Mouse (Mus musculus) bone marrow, adult 2 months (tissue): ENCODE data around the gene Cpa4. TPM values are rescaled to one million over a fixed set of nuclear protein-coding genes. Genes with fewer than 3 reads are reported as not detected.

ENCODE experiments used
- H3K27ac ChIP-seq: fragments of 200-500 bp; 2 replicates; pipeline ENCODE4 v1.5.1; 2012; ENCODE audit warnings: low read depth, mild to moderate bottlenecking, control low read depth, inconsistent platforms, low read length; ENCODE audit not compliant: control insufficient read depth, poor library complexity, insufficient read depth
- H3K4me1 ChIP-seq: fragments of 200-500 bp; 2 replicates; pipeline ENCODE4 v1.6.1; 2011; ENCODE audit warnings: low read length; ENCODE audit not compliant: control insufficient read depth, insufficient read depth
- H3K4me3 ChIP-seq: fragments of 200-500 bp; replicated peaks from 2 replicates; pipeline ENCODE3; 2011; ENCODE audit warnings: mild to moderate bottlenecking, low read depth, low read length, control low read depth; ENCODE audit not compliant: control insufficient read depth
- CTCF ChIP-seq: fragments of 200-500 bp; IDR thresholded peaks from 2 replicates; pipeline ENCODE4 v1.5.1; 2011; ENCODE audit warnings: low read length, control low read depth; ENCODE audit not compliant: control insufficient read depth, insufficient read depth
- POLR2A ChIP-seq: fragments of 200-500 bp; IDR thresholded peaks from 2 replicates; pipeline ENCODE4 v1.6.1; 2011; ENCODE audit warnings: low read depth, mild to moderate bottlenecking, control low read depth, low read length, borderline replicate concordance; ENCODE audit not compliant: control insufficient read depth
- WGBS: fragments of 180-500 bp; shearing (Covaris S2); methylation state at CpG from one replicate; pipeline ENCODE4 v1.1.7; 2018; 5-methylcytosine and 5-hydroxymethylcytosine counted together
- polyA plus RNA-seq: library from polyadenylated mRNA; stranded (reverse); fragments of >200 nt; gene quantifications from 2 replicates; pipeline ENCODE4 v1.2.4, GENCODE M21; 2011; ENCODE audit warnings: low replicate concordance; ENCODE audit not compliant: missing spikeins, insufficient read depth, insufficient read length

Gene Cpa4
- polyA plus RNA-seq, 1 experiment: not detected

GRCm38 (mm10) chr6:30541009-30541799, 27.0 kb upstream of the Cpa4 start, which contains the start of gene Cpa2:
TSS of gene Cpa2 (plus strand) at chr6:30541582.
- H3K4me1 ChIP-seq: no peaks in the 10 kb centered on the region; the same call in 1 of the 2 replicates
- H3K4me3 ChIP-seq: no peak within 1 kb of the TSS
- 87% methylated on average over 11 of the region's 11 CpGs for WGBS
- H3K27ac ChIP-seq: no peak within 1 kb of the TSS
- TF ChIP-seq CTCF (no peak), POLR2A (no peak)

- no peak overlapping the region for H3K4me3 ChIP-seq
- TF ChIP-seq POLR2A (no peak), CTCF (no peak)
- H3K4me1 ChIP-seq: no peaks in the 10 kb centered on the region; the same call in 1 of the 2 replicates
- no peak overlapping the region for H3K27ac ChIP-seq
- WGBS: 82% methylated on average over 6 of the region's 6 CpGs
Measured at GRCm38 (mm10) chr6:30542277-30542676, 25.9 kb upstream of the Cpa4 start.

DNA sequence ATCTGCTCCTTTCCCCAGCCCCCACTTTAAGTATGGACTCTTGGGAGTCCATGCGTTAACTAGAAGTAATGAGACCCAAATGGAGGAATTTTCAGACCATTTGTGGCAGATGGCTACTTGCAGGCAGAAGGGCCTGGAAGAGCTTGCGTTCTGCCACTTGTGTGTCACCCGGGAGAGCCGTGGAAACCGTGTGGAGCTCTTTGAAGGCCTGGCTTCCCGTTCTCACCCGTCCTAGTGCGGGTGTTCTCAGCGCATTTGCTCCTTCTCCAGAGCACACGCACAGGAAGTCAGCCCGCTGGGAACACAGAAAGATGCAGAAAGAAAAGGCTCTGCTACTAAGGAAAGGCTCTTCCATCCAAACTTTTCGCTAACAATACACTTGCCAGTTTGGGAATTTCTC, 25.1 kb upstream of the Cpa4 start:
- WGBS: 79% methylated on average over 12 of the region's 12 CpGs
- no peak overlapping the region; the same call in 1 of the 2 replicates for H3K27ac ChIP-seq
- no peak for TF ChIP-seq CTCF
- H3K4me1 ChIP-seq: no peaks in the 10 kb centered on the region; the same call in 1 of the 2 replicates
- no peak overlapping the region for H3K4me3 ChIP-seq

GRCm38 (mm10) chr6:30543851-30544250, 24.3 kb upstream of the Cpa4 start:
- no peak for TF ChIP-seq POLR2A
- no peak for TF ChIP-seq CTCF
- H3K4me3 ChIP-seq: no peak overlapping the region
- H3K27ac ChIP-seq: no peak overlapping the region
- no peaks in the 10 kb centered on the region; the same call in 1 of the 2 replicates for H3K4me1 ChIP-seq
- 16% methylated on average over 8 of the region's 8 CpGs for whole genome bisulfite sequencing

GRCm38 (mm10) chr6:30545689-30546088, 22.5 kb upstream of the Cpa4 start:
- H3K27ac ChIP-seq: no peak overlapping the region
- WGBS: 84% methylated on average over 7 of the region's 7 CpGs
- no peak overlapping the region for H3K4me3 ChIP-seq
- TF ChIP-seq CTCF (no peak), POLR2A (no peak)
- H3K4me1 ChIP-seq: no peaks in the 10 kb centered on the region; the same call in 1 of the 2 replicates

DNA sequence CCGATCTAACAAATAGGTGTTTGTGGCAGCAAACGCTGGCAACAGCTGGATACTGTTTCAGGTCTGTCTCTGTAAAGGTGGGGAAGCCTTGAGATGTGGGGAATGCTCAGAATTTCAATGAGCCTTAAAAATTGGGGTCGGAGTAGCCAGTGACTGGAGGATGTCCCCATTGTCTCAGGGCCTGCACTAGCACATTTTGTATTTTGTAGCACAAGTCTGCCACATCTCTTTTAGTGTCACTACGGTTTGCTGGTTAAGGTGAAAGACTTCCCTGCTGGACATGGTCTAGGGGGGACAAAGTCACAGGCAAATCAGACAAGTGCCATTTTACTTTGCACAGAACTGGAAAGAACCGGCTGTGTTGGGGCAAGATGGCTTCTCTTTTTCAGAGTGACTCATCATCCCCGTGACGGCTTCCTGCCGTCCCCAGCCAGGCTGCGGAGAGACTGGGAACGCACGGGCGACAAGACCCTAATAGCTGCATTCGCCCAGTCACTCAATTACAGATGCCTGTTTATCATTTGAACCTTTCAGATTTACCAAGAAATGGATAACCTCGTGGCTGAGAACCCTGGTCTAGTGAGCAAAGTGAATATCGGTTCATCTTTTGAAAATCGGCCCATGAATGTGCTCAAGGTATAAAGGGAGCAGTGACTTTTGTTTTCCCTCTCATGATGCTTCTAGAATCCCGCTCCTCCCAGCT, 21.4 kb upstream of the Cpa4 start:
- H3K27ac ChIP-seq: no peak overlapping the region
- peak overlapping the region; percentile 46 for H3K4me3 ChIP-seq
- no peaks in the 10 kb centered on the region; the same call in 1 of the 2 replicates for H3K4me1 ChIP-seq
- no peak for TF ChIP-seq POLR2A
- TF ChIP-seq CTCF: no peak
- 21% methylated on average over 17 of the region's 17 CpGs for WGBS

- 1% methylated on average over 17 of the region's 17 CpGs for WGBS
- Histone ChIP-seq H3K4me1 (no peaks in the 10 kb centered on the region; the same call in 1 of the 2 replicates), H3K27ac (no peak overlapping the region), H3K4me3 (no peak overlapping the region)
- TF ChIP-seq POLR2A (no peak), CTCF (no peak)
Measured at GRCm38 (mm10) chr6:30547274-30547645, 20.9 kb upstream of the Cpa4 start.

- 42% methylated on average over 9 of the region's 9 CpGs for WGBS
- H3K27ac ChIP-seq: no peak overlapping the region
- H3K4me3 ChIP-seq: no peak overlapping the region
- no peaks in the 10 kb centered on the region; the same call in 1 of the 2 replicates for H3K4me1 ChIP-seq
- TF ChIP-seq POLR2A: no peak
- TF ChIP-seq CTCF: no peak
Measured at GRCm38 (mm10) chr6:30547656-30548306, 20.4 kb upstream of the Cpa4 start.
